Mouse (Mus musculus) 3134 (cell line): ENCODE measurements around the gene Csf3.
"Not testable (repeated sequence)": the region's sequence is repeated elsewhere in the genome, so short reads cannot be mapped to it uniquely, and the experiment has no call there.

Source experiments
- DNase-seq: peaks from one replicate; pipeline ENCODE4 v3.0.0-alpha.2; 2011; ENCODE audit warnings: low spot score; ENCODE audit not compliant: insufficient read length; ENCODE audit errors: extremely low read depth

Csf3 gene

GRCm38 (mm10) chr11:98701213-98701670 lies at the start of gene Csf3:
Gene Csf3, plus strand, starts transcription at chr11:98701263.
- no peak for DNase-seq

DNA sequence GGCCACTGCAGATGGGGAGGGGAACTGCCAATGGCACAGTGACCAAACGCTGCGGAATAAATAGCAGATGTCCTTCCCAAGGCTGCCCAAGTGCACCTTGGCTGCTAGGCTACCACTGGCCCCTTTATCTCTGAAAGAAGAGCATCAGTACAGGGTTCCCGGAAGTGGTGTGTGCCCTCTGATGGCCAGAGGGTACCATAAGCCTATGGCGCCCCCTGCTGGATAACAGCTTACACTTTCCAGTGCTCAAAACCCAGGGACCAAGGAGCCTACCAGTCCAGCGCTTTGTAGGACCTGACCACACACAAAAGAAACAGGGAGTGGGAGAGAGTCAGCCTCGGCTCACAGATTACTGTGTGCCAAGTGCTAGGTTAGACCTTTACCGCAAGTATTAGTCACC lies 46.0 kb upstream of the Csf3 start:
- peak; percentile 19 for DNase-seq

DNA sequence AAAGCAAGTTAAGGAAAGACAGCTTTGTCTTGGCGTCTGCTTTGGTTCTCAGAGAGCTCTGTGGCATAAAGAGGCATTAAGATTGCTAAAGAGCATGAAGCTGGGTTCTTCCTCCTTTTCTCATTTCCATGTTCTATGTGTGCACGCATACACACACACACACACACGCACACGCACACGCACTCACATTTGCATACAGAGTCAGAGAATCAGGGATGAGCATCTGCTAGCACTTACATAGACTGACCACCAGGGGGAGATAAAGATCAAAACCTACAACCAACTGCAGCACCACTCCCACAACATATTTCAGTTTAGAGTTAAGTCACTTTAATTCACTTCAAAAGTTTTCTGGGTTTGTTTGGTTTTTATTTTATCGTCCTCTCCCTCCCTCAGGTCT lies 40.5 kb upstream of the Csf3 start:
- DNase-seq: peak; percentile 27

DNA sequence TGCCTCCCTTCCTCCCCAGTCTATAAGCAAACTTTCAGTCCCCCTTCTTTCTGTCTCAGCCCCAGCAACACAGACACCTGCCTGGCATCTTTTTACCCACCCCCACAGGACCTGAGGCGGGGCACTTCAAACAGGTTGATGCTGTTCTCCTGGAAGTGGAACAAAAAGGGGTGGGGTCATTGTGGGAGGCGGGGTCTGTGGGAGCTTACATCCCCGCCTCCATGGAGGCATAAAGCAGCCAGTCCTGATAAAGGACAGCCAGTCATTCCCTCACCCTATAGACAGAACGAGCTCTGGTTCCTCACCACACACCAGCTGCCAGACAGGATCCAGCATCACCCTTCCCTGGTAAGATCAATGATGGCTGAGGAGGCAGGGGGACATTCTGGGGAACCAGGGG lies 37.0 kb upstream of the Csf3 start, which contains the start of gene Gsdma:
Gsdma (plus strand) TSS at position 261 of the 400 bp plus-strand sequence.
- no peak for DNase-seq

DNA sequence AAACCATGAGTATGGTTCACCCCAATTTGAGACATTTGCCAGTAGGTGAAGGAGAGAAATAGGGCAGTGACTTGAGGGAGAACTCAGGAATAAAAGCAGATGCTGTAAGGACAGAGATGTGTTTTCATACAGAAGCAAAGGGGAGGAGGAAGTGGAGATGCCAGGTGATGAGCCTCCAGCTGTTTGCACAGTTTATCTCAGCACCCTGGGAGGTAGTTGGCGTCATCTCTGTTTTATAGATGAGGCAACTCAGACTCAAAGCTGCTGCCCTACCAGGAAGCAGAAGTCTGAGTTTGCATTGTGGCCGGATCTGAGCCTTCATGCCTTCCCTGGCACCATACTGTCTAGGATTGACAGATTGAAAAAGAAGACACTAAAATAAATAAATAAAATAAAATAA lies 32.1 kb upstream of the Csf3 start:
- no peak for DNase-seq

GRCm38 (mm10) chr11:98671284-98671815 lies 29.7 kb upstream of the Csf3 start:
- no peak for DNase-seq

GRCm38 (mm10) chr11:98671857-98672256 lies 29.2 kb upstream of the Csf3 start:
- DNase-seq: no peak

- no peak for DNase-seq
These were observed 28.6 kb upstream of the Csf3 start for GRCm38 (mm10) chr11:98672482-98672881.

- peak; percentile 52 for DNase-seq
These were observed 27.9 kb upstream of the Csf3 start for GRCm38 (mm10) chr11:98673136-98673535.

GRCm38 (mm10) chr11:98675829-98676363 lies 25.2 kb upstream of the Csf3 start:
- no peak for DNase-seq

- no peak for DNase-seq
These were observed 21.0 kb upstream of the Csf3 start for GRCm38 (mm10) chr11:98680023-98680422.

DNA sequence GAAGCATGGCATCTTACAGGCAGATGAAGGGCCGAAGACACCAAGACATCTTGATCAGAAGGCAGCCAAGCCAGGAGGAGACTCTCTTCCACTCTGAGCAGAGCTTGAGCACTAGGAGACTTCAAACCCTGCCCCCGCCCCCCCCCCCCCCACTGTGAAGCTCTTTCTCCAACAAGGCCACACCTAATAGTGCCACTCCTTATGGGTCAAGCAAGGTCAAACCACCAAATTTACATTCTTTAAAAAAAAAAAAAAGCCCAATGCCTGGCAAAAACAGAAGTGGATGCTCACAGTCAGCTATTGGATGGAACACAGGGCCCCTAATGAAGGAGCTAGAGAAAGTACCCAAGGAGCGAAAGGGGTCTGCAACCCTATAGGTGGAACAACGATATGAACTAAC lies 20.5 kb upstream of the Csf3 start:
- not testable (repeated sequence) for DNase-seq

DNA sequence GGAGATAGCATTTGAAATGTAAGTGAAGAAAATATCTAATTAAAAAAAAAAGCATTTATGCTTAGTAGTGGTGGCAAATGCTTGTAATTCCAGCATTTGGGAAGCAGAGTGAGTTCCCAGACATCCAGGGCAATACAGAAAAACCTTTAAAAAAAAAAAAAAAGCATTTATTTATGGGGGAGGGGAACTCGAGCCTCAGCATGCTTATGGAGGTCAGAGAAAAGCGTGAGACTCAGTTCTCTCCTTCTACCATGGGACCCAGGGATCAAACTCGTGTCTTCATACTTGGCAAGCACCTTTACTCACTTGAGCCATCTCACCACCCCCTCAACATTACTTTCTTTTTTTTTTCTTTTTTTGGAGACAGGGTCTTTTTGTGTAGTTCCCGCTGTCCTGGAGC lies 19.9 kb upstream of the Csf3 start:
- DNase-seq: no peak

GRCm38 (mm10) chr11:98681786-98682745 lies 19.0 kb upstream of the Csf3 start, which contains the start of gene Psmd3:
Gene Psmd3, plus strand, starts transcription at chr11:98682554.
- peak; percentile 93 for DNase-seq

GRCm38 (mm10) chr11:98682811-98683210 lies 18.3 kb upstream of the Csf3 start:
- no peak for DNase-seq

GRCm38 (mm10) chr11:98685642-98686041 lies 15.4 kb upstream of the Csf3 start:
- DNase-seq: no peak

- DNase-seq: no peak
These were observed 14.1 kb upstream of the Csf3 start for GRCm38 (mm10) chr11:98686976-98687375.

DNA sequence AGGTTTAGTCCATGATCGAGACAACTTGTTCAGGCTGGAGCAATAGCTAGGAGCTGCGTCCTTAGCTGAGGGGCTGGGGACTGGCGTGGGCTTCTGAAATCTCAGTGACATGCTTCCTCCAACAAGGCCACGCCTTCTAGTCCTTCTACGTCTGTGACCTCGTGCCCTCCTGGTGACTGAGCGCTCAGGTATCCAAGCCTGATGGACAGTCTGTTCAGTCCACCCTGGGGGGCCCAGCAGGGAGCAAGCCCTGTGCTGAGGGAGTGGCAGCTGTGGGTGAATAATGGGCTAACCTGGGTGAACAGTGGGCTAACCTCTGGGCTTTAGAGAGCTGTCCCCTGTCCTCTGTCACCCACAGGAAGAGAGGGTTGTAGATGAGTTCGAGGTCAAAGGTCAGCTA lies 13.1 kb upstream of the Csf3 start:
- no peak for DNase-seq

- no peak for DNase-seq
These were observed 7.9 kb upstream of the Csf3 start for GRCm38 (mm10) chr11:98693201-98693600.

GRCm38 (mm10) chr11:98693746-98694145 lies 7.3 kb upstream of the Csf3 start:
- no peak for DNase-seq

GRCm38 (mm10) chr11:98694301-98694700 lies 6.8 kb upstream of the Csf3 start:
- DNase-seq: no peak

- no peak for DNase-seq
These were observed 5.7 kb upstream of the Csf3 start for GRCm38 (mm10) chr11:98695408-98695807.
